Mouse (Mus musculus) E14TG2a.4 (cell line): ENCODE data around the gene Araf.

Experiments used
- H3K27me3 ChIP-seq: 2 replicates; pipeline ENCODE4 v1.6.1; 2014; ENCODE audit warnings: low read length, control low read depth; ENCODE audit not compliant: insufficient read depth
- H3K36me3 ChIP-seq: 2 replicates; pipeline ENCODE4 v1.6.1; 2014; ENCODE audit warnings: low read length, control low read depth; ENCODE audit not compliant: insufficient read depth
- H3K4me1 ChIP-seq: replicated peaks from 2 replicates; pipeline ENCODE4 v1.6.1; 2014; ENCODE audit warnings: low read depth, low read length, control low read depth
- H3K4me3 ChIP-seq: replicated peaks from 2 replicates; pipeline ENCODE4 v1.5.1; 2014; ENCODE audit warnings: mild to moderate bottlenecking, low read length
- H3K9me3 ChIP-seq: 2 replicates; pipeline ENCODE4 v1.6.1; 2014; ENCODE audit warnings: low read length, control low read depth
- CTCF ChIP-seq: conservative IDR thresholded peaks from 2 replicates; pipeline ENCODE4 v1.5.1; 2014; ENCODE audit warnings: low read length
- NANOG ChIP-seq: IDR thresholded peaks from 2 replicates; pipeline ENCODE4 v1.6.1; 2014; ENCODE audit warnings: borderline replicate concordance, low read length, mixed read lengths
- POU5F1 ChIP-seq: IDR thresholded peaks from 2 replicates; pipeline ENCODE4 v1.6.1; 2014; ENCODE audit warnings: low read length, borderline replicate concordance

The Araf gene

GRCm38 (mm10) chrX:20862105-20863065 lies 64.8 kb downstream of the Araf start:
- Histone ChIP-seq H3K4me3 (peak overlapping the region; percentile 67), H3K36me3 (peaks cover 32% of the 10 kb centered on the region), H3K4me1 (peaks cover 43% of the 10 kb centered on the region), H3K9me3 (no peaks in the 10 kb centered on the region), H3K27me3 (no peaks in the 10 kb centered on the region)
- no peak for TF ChIP-seq POU5F1
- TF ChIP-seq NANOG = no peak
- TF ChIP-seq CTCF = no peak

GRCm38 (mm10) chrX:20863161-20864101 lies 65.8 kb downstream of the Araf start:
- Histone ChIP-seq H3K27me3 (no peaks in the 10 kb centered on the region), H3K4me3 (peak overlapping the region; percentile 67), H3K9me3 (no peaks in the 10 kb centered on the region), H3K36me3 (peaks cover 22% of the 10 kb centered on the region), H3K4me1 (peaks cover 43% of the 10 kb centered on the region)
- TF ChIP-seq POU5F1 = no peak
- TF ChIP-seq NANOG = no peak
- no peak for TF ChIP-seq CTCF

- H3K4me3 ChIP-seq = no peak overlapping the region
- TF ChIP-seq NANOG (no peak), CTCF (no peak)
- H3K27me3 ChIP-seq = no peaks in the 10 kb centered on the region
- peaks cover 42% of the 10 kb centered on the region for H3K4me1 ChIP-seq
- H3K36me3 ChIP-seq = no peaks in the 10 kb centered on the region; the same call in 1 of the 2 replicates
- no peaks in the 10 kb centered on the region for H3K9me3 ChIP-seq
Observed at GRCm38 (mm10) chrX:20868091-20868490, 70.5 kb downstream of the Araf start.

- Histone ChIP-seq H3K27me3 (no peaks in the 10 kb centered on the region), H3K4me1 (peaks cover 42% of the 10 kb centered on the region), H3K9me3 (no peaks in the 10 kb centered on the region), H3K36me3 (no peaks in the 10 kb centered on the region; the same call in 1 of the 2 replicates), H3K4me3 (no peak overlapping the region)
- no peak for TF ChIP-seq POU5F1
- no peak for TF ChIP-seq CTCF
Observed at GRCm38 (mm10) chrX:20869203-20869602, 71.6 kb downstream of the Araf start.

- peak within 1 kb of the TSS; percentile 77 for H3K4me3 ChIP-seq
- H3K27me3 ChIP-seq = no peaks in the 10 kb centered on the region
- H3K36me3 ChIP-seq = no peaks in the 10 kb centered on the region; the same call in 1 of the 2 replicates
- no peak for TF ChIP-seq POU5F1
- no peak for TF ChIP-seq NANOG
- no peak for TF ChIP-seq CTCF
- H3K4me1 ChIP-seq = peaks cover 50% of the 10 kb centered on the region
- H3K9me3 ChIP-seq = no peaks in the 10 kb centered on the region
Observed at GRCm38 (mm10) chrX:20869962-20870513, 72.4 kb downstream of the Araf start, which contains the start of gene Timp1. TSS of gene Timp1 (plus strand) at chrX:20870166.

- Histone ChIP-seq H3K4me1 (peaks cover 66% of the 10 kb centered on the region), H3K36me3 (no peaks in the 10 kb centered on the region), H3K27me3 (no peaks in the 10 kb centered on the region), H3K4me3 (peak overlapping the region; percentile 26; the same call in 1 of the 2 replicates), H3K9me3 (no peaks in the 10 kb centered on the region)
- no peak for TF ChIP-seq CTCF
- TF ChIP-seq NANOG = no peak
- TF ChIP-seq POU5F1 = no peak
Observed at GRCm38 (mm10) chrX:20872928-20873500, 75.4 kb downstream of the Araf start.

- no peak; the same call in 1 of the 2 replicates for TF ChIP-seq NANOG
- TF ChIP-seq POU5F1 = peak; percentile 67; the same call in 1 of the 2 replicates
- TF ChIP-seq CTCF = no peak
Observed at GRCm38 (mm10) chrX:20875241-20875640, 77.6 kb downstream of the Araf start.

More at GRCm38 (mm10) chrX:20875241-20875640, 77.6 kb downstream of the Araf start:
- peaks cover 57% of the 10 kb centered on the region for H3K4me1 ChIP-seq
- no peaks in the 10 kb centered on the region for H3K9me3 ChIP-seq
- H3K36me3 ChIP-seq = no peaks in the 10 kb centered on the region
- no peak overlapping the region for H3K4me3 ChIP-seq
- no peaks in the 10 kb centered on the region for H3K27me3 ChIP-seq
